Mouse (Mus musculus) ovary, adult 10 weeks (tissue): Measurements from ENCODE around the gene Ccdc84. TPM values are rescaled to one million over a fixed set of nuclear protein-coding genes. Genes with fewer than 3 reads are reported as not detected.

ENCODE experiments used
- polyA plus RNA-seq: library from polyadenylated mRNA; stranded (reverse); fragments of 350-450 nt; fragmentation: Illumina TruSeq; extraction: RNeasy Lipid Tissue Mini Kit (QIAGEN cat#74804); gene quantifications from one replicate; pipeline ENCODE4 v1.2.3, GENCODE M21; 2014

Ccdc84 gene
- 4.1 TPM for polyA plus RNA-seq

GRCm38 (mm10) chr9:44418519-44419385, at the start of gene Ccdc84:
Ccdc84 (minus strand) TSS chr9:44418569.

GRCm38 (mm10) chr9:44454891-44455220, 36.5 kb upstream of the Ccdc84 start, which contains the start of gene Upk2:
Upk2 (minus strand) TSS chr9:44454976.

GRCm38 (mm10) chr9:44440961-44441360, 22.6 kb upstream of the Ccdc84 start, which contains the start of gene Foxr1:
Foxr1 (minus strand) TSS chr9:44441136.

GRCm38 (mm10) chr9:44406906-44407751, 11.2 kb downstream of the Ccdc84 start, which contains the start of the genes Rps25 and Trappc4:
Rps25 (plus strand) TSS chr9:44407139.
Trappc4 (minus strand) TSS chr9:44407600.

GRCm38 (mm10) chr9:44396684-44397411, 21.5 kb downstream of the Ccdc84 start, which contains the start of gene Slc37a4:
Slc37a4 (plus strand) TSS chr9:44396852.

GRCm38 (mm10) chr9:44379054-44379834, 39.1 kb downstream of the Ccdc84 start, which contains the start of gene Hyou1:
Hyou1 (plus strand) TSS chr9:44379490.

GRCm38 (mm10) chr9:44361190-44361917, 57.0 kb downstream of the Ccdc84 start, which contains the start of gene Vps11:
Vps11 (minus strand) TSS chr9:44361670.

Other genes starting within 250 kb of the Ccdc84 start
- 36.8 TPM for gene Cbl, start 184.5 kb downstream of the Ccdc84 start, polyA plus RNA-seq
- 4.9 TPM for gene Ccdc153, start 177.9 kb downstream of the Ccdc84 start, polyA plus RNA-seq
- not detected for gene Pdzd3, start 167.1 kb downstream of the Ccdc84 start, polyA plus RNA-seq
- not detected for gene Nlrx1, start 150.0 kb downstream of the Ccdc84 start, polyA plus RNA-seq
- gene Abcg4, start 130.0 kb downstream of the Ccdc84 start, polyA plus RNA-seq: 0.14 TPM
- 15.0 TPM for gene Hinfp, start 112.9 kb downstream of the Ccdc84 start, polyA plus RNA-seq
- 0.63 TPM for gene C2cd2l, start 98.3 kb downstream of the Ccdc84 start, polyA plus RNA-seq
- 11.4 TPM for gene Dpagt1, start 92.5 kb downstream of the Ccdc84 start, polyA plus RNA-seq
- gene H2afx, start 83.9 kb downstream of the Ccdc84 start, polyA plus RNA-seq: 9.2 TPM
- 26.6 TPM for gene Hmbs, start 74.3 kb downstream of the Ccdc84 start, polyA plus RNA-seq
- 11.1 TPM for gene Vps11, start 56.9 kb downstream of the Ccdc84 start, polyA plus RNA-seq
- gene Hyou1, start 39.1 kb downstream of the Ccdc84 start, polyA plus RNA-seq: 22.1 TPM
- 1.4 TPM for gene Slc37a4, start 21.7 kb downstream of the Ccdc84 start, polyA plus RNA-seq
- 968 TPM for gene Rps25, start 11.4 kb downstream of the Ccdc84 start, polyA plus RNA-seq
- 28.7 TPM for gene Trappc4, start 11.0 kb downstream of the Ccdc84 start, polyA plus RNA-seq
- 0.54 TPM for gene Foxr1, start 22.6 kb upstream of the Ccdc84 start, polyA plus RNA-seq
- gene Upk2, start 36.4 kb upstream of the Ccdc84 start, polyA plus RNA-seq: not detected
- 2.6 TPM for gene Bcl9l, start 64.3 kb upstream of the Ccdc84 start, polyA plus RNA-seq
- gene Cxcr5, start 143.3 kb upstream of the Ccdc84 start, polyA plus RNA-seq: not detected
- gene Ddx6, start 186.3 kb upstream of the Ccdc84 start, polyA plus RNA-seq: 406 TPM